ENCODE assay signal across 15 mouse cellular contexts in the genomic region with DNA sequence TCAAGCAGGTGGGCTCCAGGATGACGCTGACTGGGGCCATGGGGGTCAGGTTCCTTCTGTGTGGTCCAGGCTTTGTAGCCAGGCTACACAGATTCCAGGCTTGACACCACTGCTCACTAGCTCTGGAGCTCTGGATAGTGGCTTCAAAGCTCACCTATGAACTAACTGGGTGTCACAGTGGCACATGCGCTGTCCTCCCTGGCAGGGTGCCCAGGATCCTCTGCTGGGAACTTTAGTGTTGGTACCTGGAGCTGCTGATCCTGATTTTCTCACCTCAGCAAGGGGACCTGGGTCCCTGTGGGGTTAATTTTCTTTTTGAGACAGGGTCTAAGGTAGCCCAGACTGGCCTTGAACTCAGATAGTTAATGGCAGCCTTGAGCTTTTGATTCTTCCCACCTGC.
"Had no signal": no experiment of that assay in that cellular context is flagged by ENCODE, and none has a peak within 500 bp of the region (broad histone marks: within the 10 kb centered on the region; RNA-seq: fewer than 3 reads in every experiment).

No protein-coding gene starts in this region.

- H3K27me3 ChIP-seq: neural tube, embryonic 15.5 days; stomach, embryonic 15.5 days had no signal

- H3K9ac ChIP-seq: neural tube, embryonic 15.5 days; stomach, embryonic 15.5 days had no signal

- H3K36me3 ChIP-seq: neural tube, embryonic 15.5 days; stomach, embryonic 15.5 days had no signal

- H3K4me3 ChIP-seq: neural tube, embryonic 15.5 days; stomach, embryonic 15.5 days had no signal

- H3K4me2 ChIP-seq: neural tube, embryonic 15.5 days; stomach, embryonic 15.5 days had no signal

- H3K9me3 ChIP-seq: neural tube, embryonic 15.5 days; stomach, embryonic 15.5 days had no signal

- H3K27ac ChIP-seq: neural tube, embryonic 15.5 days; stomach, embryonic 15.5 days; stomach, postnatal 0 days had no signal

- DNase-seq: retina, postnatal 1 day; right cerebral cortex, adult 18-20 months; right cerebral cortex, postnatal 14 days; right cerebral cortex, postnatal 25 days; right cerebral cortex, postnatal 4 days; spleen, adult 18-20 months; thymus, adult 18-20 months; thymus, adult 2 months; thymus, postnatal 14 days; thymus, postnatal 25 days; thymus, postnatal 36 days; thymus, postnatal 4 days had no signal
